Mouse (Mus musculus): ENCODE results near the gene Gm21988. TPM values are rescaled to one million over a fixed set of nuclear protein-coding genes. Genes with fewer than 3 reads are reported as not detected.
A peak's percentile ranks its signal among the peaks of the same experiment; 100 is the strongest.

Gm21988 gene
- polyA plus RNA-seq, 1 experiment from 2014 or later = 16.3 TPM

DNA sequence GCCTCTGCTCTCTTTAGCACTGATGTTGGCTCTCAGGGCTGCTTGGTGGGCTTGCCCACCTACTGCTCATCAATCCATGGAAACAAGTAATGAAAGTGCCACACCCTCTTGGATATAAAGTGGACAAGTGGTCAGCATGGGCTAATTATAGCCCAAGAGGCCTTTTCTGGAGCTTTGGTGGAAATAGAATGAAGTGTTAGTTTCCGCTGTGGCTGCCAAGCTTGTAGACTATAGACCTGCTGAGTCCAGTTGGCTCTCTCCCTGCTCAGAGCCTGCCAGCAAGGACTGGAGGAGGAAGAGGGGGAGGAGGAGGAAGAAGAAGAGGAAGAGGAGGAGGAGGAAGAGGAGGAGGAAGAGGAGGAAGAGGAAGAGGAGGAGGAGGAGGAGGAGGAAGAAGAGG, 26.8 kb upstream of the Gm21988 start:
- WGBS = 100% methylated on average over 1 of the region's 1 CpGs
- Histone ChIP-seq H3K9ac (replicated peaks; ENCODE audit: low read length) (no peak overlapping the region), H3K27me3 (ENCODE audit: control insufficient read depth, insufficient read depth, low read length) (no peaks in the 10 kb centered on the region), H3K36me3 (ENCODE audit: control insufficient read depth, insufficient read depth, low read length) (no peaks in the 10 kb centered on the region), H3K4me1 (ENCODE audit: control insufficient read depth, insufficient read depth, low read length) (no peaks in the 10 kb centered on the region), H3K27ac (replicated peaks; ENCODE audit: low read depth, low read length) (no peak overlapping the region), H3K4me2 (ENCODE audit: low read length) (no peak overlapping the region), H3K4me3 (replicated peaks; ENCODE audit: low read depth, low read length) (no peak overlapping the region), H3K9me3 (ENCODE audit: control insufficient read depth, low read length) (no peaks in the 10 kb centered on the region)
- no peak for ATAC-seq (ENCODE audit: low FRiP score, low TSS enrichment)
- DNase-seq = no peak

- no peak for DNase-seq
- Histone ChIP-seq H3K4me1 (ENCODE audit: control insufficient read depth, insufficient read depth, low read length) (no peaks in the 10 kb centered on the region), H3K9me3 (ENCODE audit: control insufficient read depth, low read length) (no peaks in the 10 kb centered on the region), H3K36me3 (ENCODE audit: control insufficient read depth, insufficient read depth, low read length) (no peaks in the 10 kb centered on the region), H3K27me3 (ENCODE audit: control insufficient read depth, insufficient read depth, low read length) (no peaks in the 10 kb centered on the region), H3K9ac (replicated peaks; ENCODE audit: low read length) (no peak overlapping the region), H3K27ac (replicated peaks; ENCODE audit: low read depth, low read length) (no peak overlapping the region), H3K4me3 (replicated peaks; ENCODE audit: low read depth, low read length) (no peak overlapping the region), H3K4me2 (ENCODE audit: low read length) (no peak overlapping the region)
- ATAC-seq (ENCODE audit: low FRiP score, low TSS enrichment) = no peak
- WGBS = 79% methylated on average over 4 of the region's 4 CpGs
Observed at GRCm38 (mm10) chr11:70265819-70266218, 26.2 kb upstream of the Gm21988 start.

DNA sequence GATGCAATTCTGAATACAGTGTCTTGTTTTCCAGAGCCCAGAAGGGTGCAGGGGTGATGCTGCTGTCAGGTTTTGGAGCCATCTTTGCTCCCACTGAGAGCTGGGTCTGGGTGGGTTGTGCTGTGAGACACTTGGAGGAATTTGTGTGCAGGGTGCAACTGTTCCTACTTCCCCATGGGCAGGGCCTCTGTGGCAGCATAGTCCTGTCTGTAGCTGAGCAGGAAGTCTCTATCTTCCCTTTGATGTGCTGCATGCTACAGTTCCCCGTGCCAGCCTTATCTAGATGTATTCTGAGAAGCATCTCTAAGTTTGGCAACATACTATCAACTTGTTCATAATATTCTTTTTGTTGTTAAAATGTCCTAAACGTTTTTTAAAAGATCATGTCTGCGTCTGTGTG, 25.6 kb upstream of the Gm21988 start:
- no peak overlapping the region for H3K27ac ChIP-seq (replicated peaks; ENCODE audit: low read depth, low read length)
- WGBS = 62% methylated on average over 3 of the region's 3 CpGs
- no peaks in the 10 kb centered on the region for H3K27me3 ChIP-seq (ENCODE audit: control insufficient read depth, insufficient read depth, low read length)
- H3K4me1 ChIP-seq (ENCODE audit: control insufficient read depth, insufficient read depth, low read length) = no peaks in the 10 kb centered on the region
- H3K9me3 ChIP-seq (ENCODE audit: control insufficient read depth, low read length) = no peaks in the 10 kb centered on the region
- H3K4me3 ChIP-seq (replicated peaks; ENCODE audit: low read depth, low read length) = no peak overlapping the region
- H3K9ac ChIP-seq (replicated peaks; ENCODE audit: low read length) = no peak overlapping the region
- no peak for ATAC-seq (ENCODE audit: low FRiP score, low TSS enrichment)
- H3K36me3 ChIP-seq (ENCODE audit: control insufficient read depth, insufficient read depth, low read length) = no peaks in the 10 kb centered on the region
- H3K4me2 ChIP-seq (ENCODE audit: low read length) = no peak overlapping the region
- no peak for DNase-seq

GRCm38 (mm10) chr11:70259035-70259434, 19.4 kb upstream of the Gm21988 start:
- 99% methylated on average over 4 of the region's 4 CpGs for WGBS
- Histone ChIP-seq H3K27ac (replicated peaks; ENCODE audit: low read depth, low read length) (no peak overlapping the region), H3K36me3 (ENCODE audit: control insufficient read depth, insufficient read depth, low read length) (no peaks in the 10 kb centered on the region), H3K27me3 (ENCODE audit: control insufficient read depth, insufficient read depth, low read length) (peaks cover 20% of the 10 kb centered on the region; the same call in 1 of the 2 replicates), H3K9ac (replicated peaks; ENCODE audit: low read length) (no peak overlapping the region), H3K4me3 (replicated peaks; ENCODE audit: low read depth, low read length) (no peak overlapping the region), H3K9me3 (ENCODE audit: control insufficient read depth, low read length) (no peaks in the 10 kb centered on the region), H3K4me1 (ENCODE audit: control insufficient read depth, insufficient read depth, low read length) (no peaks in the 10 kb centered on the region), H3K4me2 (ENCODE audit: low read length) (no peak overlapping the region)
- DNase-seq (no peak), ATAC-seq (ENCODE audit: low FRiP score, low TSS enrichment) (no peak)

- DNase-seq (peak; percentile 19), ATAC-seq (ENCODE audit: low FRiP score, low TSS enrichment) (no peak)
- Histone ChIP-seq H3K9me3 (ENCODE audit: control insufficient read depth, low read length) (no peaks in the 10 kb centered on the region), H3K27ac (replicated peaks; ENCODE audit: low read depth, low read length) (no peak within 1 kb of the TSS), H3K36me3 (ENCODE audit: control insufficient read depth, insufficient read depth, low read length) (no peaks in the 10 kb centered on the region), H3K27me3 (ENCODE audit: control insufficient read depth, insufficient read depth, low read length) (peaks cover 40% of the 10 kb centered on the region), H3K4me1 (ENCODE audit: control insufficient read depth, insufficient read depth, low read length) (no peaks in the 10 kb centered on the region), H3K9ac (replicated peaks; ENCODE audit: low read length) (no peak within 1 kb of the TSS), H3K4me3 (replicated peaks; ENCODE audit: low read depth, low read length) (no peak within 1 kb of the TSS), H3K4me2 (ENCODE audit: low read length) (peak within 1 kb of the TSS; percentile 37)
- WGBS = under 1% methylated on average over 25 of the region's 25 CpGs
Observed at GRCm38 (mm10) chr11:70254931-70255531, 15.4 kb upstream of the Gm21988 start, which contains the start of gene Alox12. TSS of gene Alox12 (minus strand) at chr11:70255353.

DNA sequence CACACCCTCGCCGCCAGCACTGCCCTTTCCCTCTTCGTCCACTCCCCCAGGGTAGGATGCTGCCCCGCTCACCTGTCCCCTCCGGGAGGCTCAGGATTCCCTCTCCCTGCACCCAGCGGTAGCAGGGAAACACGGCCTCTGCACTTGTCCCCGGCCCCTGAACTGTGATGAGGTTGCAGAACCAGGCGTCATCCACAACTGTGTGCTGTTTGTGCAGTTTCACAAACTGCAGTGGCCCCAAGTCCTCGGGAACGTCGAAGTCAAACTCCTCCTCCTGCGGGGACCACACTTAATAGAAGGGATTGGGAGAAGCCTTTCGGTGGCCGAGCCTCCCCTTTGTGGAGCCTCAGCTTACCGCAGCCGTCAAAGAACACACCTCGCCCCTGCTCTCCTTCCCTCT, 14.7 kb upstream of the Gm21988 start:
- no peak overlapping the region for H3K27ac ChIP-seq (replicated peaks; ENCODE audit: low read depth, low read length)
- H3K4me3 ChIP-seq (replicated peaks; ENCODE audit: low read depth, low read length) = no peak overlapping the region
- H3K9me3 ChIP-seq (ENCODE audit: control insufficient read depth, low read length) = no peaks in the 10 kb centered on the region
- H3K9ac ChIP-seq (replicated peaks; ENCODE audit: low read length) = no peak overlapping the region
- DNase-seq = no peak
- H3K36me3 ChIP-seq (ENCODE audit: control insufficient read depth, insufficient read depth, low read length) = no peaks in the 10 kb centered on the region
- ATAC-seq (ENCODE audit: low FRiP score, low TSS enrichment) = no peak
- 4% methylated on average over 18 of the region's 18 CpGs for WGBS
- peak overlapping the region; percentile 37; the same call in 1 of the 2 replicates for H3K4me2 ChIP-seq (ENCODE audit: low read length)
- H3K4me1 ChIP-seq (ENCODE audit: control insufficient read depth, insufficient read depth, low read length) = no peaks in the 10 kb centered on the region
- H3K27me3 ChIP-seq (ENCODE audit: control insufficient read depth, insufficient read depth, low read length) = peaks cover 40% of the 10 kb centered on the region

DNA sequence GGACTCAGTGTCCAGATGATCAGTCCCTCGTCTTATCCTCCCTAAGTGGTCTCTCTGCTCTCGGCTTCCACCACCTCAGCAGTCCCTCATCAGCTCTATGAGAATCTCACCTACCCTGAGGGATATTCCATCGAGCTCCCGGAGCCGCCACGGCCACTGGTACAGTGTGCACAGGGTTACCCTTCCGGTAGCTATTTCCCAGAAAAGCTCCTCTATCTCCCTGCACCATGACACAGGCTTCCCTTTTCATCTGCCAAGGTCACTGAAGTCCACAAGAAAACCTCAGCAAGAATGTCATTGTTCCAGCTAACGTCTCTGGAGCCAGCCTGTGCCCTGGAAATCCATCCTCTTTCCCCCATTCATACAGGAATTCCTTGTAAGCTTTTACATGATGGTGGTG, 12.2 kb upstream of the Gm21988 start:
- ATAC-seq (ENCODE audit: low FRiP score, low TSS enrichment) (no peak), DNase-seq (no peak)
- Histone ChIP-seq H3K27me3 (ENCODE audit: control insufficient read depth, insufficient read depth, low read length) (peaks cover 40% of the 10 kb centered on the region), H3K4me3 (replicated peaks; ENCODE audit: low read depth, low read length) (no peak overlapping the region), H3K4me2 (ENCODE audit: low read length) (no peak overlapping the region), H3K27ac (replicated peaks; ENCODE audit: low read depth, low read length) (no peak overlapping the region), H3K36me3 (ENCODE audit: control insufficient read depth, insufficient read depth, low read length) (no peaks in the 10 kb centered on the region), H3K9ac (replicated peaks; ENCODE audit: low read length) (no peak overlapping the region), H3K9me3 (ENCODE audit: control insufficient read depth, low read length) (no peaks in the 10 kb centered on the region), H3K4me1 (ENCODE audit: control insufficient read depth, insufficient read depth, low read length) (no peaks in the 10 kb centered on the region)
- WGBS = 84% methylated on average over 8 of the region's 8 CpGs

DNA sequence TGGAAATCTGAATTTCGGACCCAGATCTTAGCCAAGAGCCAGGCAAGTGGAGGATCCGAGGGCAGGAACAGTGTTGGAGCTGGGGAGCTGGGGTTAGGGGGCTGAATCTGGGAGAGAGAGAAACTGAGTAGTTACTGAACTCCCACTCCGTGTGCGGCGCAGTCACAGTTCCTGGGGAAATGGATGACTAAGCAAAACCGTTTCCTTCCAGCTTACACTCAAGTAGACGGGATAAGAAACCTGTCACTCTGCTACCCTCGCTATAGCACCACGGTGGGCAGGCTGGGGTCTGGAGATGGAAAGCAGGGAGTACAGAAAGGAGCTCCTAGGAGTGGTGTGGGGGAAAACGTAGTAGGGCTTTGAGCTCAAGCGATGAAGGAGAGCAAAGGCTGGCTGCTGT, 10.5 kb upstream of the Gm21988 start:
- Histone ChIP-seq H3K27ac (replicated peaks; ENCODE audit: low read depth, low read length) (no peak overlapping the region), H3K4me1 (ENCODE audit: control insufficient read depth, insufficient read depth, low read length) (no peaks in the 10 kb centered on the region), H3K4me2 (ENCODE audit: low read length) (no peak overlapping the region), H3K36me3 (ENCODE audit: control insufficient read depth, insufficient read depth, low read length) (no peaks in the 10 kb centered on the region), H3K4me3 (replicated peaks; ENCODE audit: low read depth, low read length) (no peak overlapping the region), H3K27me3 (ENCODE audit: control insufficient read depth, insufficient read depth, low read length) (peaks cover 31% of the 10 kb centered on the region), H3K9me3 (ENCODE audit: control insufficient read depth, low read length) (no peaks in the 10 kb centered on the region), H3K9ac (replicated peaks; ENCODE audit: low read length) (no peak overlapping the region)
- DNase-seq = no peak
- 74% methylated on average over 11 of the region's 11 CpGs for WGBS
- ATAC-seq (ENCODE audit: low FRiP score, low TSS enrichment) = no peak

GRCm38 (mm10) chr11:70247136-70247845, 7.7 kb upstream of the Gm21988 start:
- DNase-seq = peak; percentile 72
- H3K9ac ChIP-seq (replicated peaks; ENCODE audit: low read length) = no peak overlapping the region
- no peak overlapping the region for H3K4me2 ChIP-seq (ENCODE audit: low read length)
- H3K4me3 ChIP-seq (replicated peaks; ENCODE audit: low read depth, low read length) = no peak overlapping the region
- no peak for ATAC-seq (ENCODE audit: low FRiP score, low TSS enrichment)
- H3K4me1 ChIP-seq (ENCODE audit: control insufficient read depth, insufficient read depth, low read length) = no peaks in the 10 kb centered on the region
- H3K27ac ChIP-seq (replicated peaks; ENCODE audit: low read depth, low read length) = no peak overlapping the region
- no peaks in the 10 kb centered on the region for H3K9me3 ChIP-seq (ENCODE audit: control insufficient read depth, low read length)
- WGBS = 49% methylated on average over 9 of the region's 9 CpGs
- H3K36me3 ChIP-seq (ENCODE audit: control insufficient read depth, insufficient read depth, low read length) = no peaks in the 10 kb centered on the region
- peaks cover 3% of the 10 kb centered on the region for H3K27me3 ChIP-seq (ENCODE audit: control insufficient read depth, insufficient read depth, low read length)
